Mouse (Mus musculus) testis, adult 2 months (tissue): ENCODE measurements around the gene Akap8. TPM values are rescaled to one million over a fixed set of nuclear protein-coding genes. Genes with fewer than 3 reads are reported as not detected.

ENCODE experiments used
- H3K27ac ChIP-seq: fragments of 200-500 bp; 2 replicates; pipeline ENCODE4 v1.5.1; 2012; ENCODE audit warnings: low read depth, low read length; ENCODE audit not compliant: control insufficient read depth, insufficient read depth
- H3K27me3 ChIP-seq: fragments of 200-500 bp; 2 replicates; pipeline ENCODE4 v1.6.1; 2012; ENCODE audit warnings: mild to moderate bottlenecking, low read length, moderate library complexity; ENCODE audit not compliant: control insufficient read depth, insufficient read depth
- H3K36me3 ChIP-seq: fragments of 200-500 bp; 2 replicates; pipeline ENCODE4 v1.6.1; 2012; ENCODE audit warnings: mild to moderate bottlenecking, low read length; ENCODE audit not compliant: control insufficient read depth, insufficient read depth
- H3K4me1 ChIP-seq: fragments of 200-500 bp; 2 replicates; pipeline ENCODE4 v1.6.1; 2012; ENCODE audit warnings: low read length; ENCODE audit not compliant: control insufficient read depth, insufficient read depth
- H3K4me3 ChIP-seq: fragments of 200-500 bp; 2 replicates; pipeline ENCODE4 v1.5.1; 2012; ENCODE audit warnings: low read depth, mild to moderate bottlenecking, low read length, moderate library complexity, mixed read lengths; ENCODE audit not compliant: control insufficient read depth
- CTCF ChIP-seq: fragments of 200-500 bp; IDR thresholded peaks from 2 replicates; pipeline ENCODE4 v1.5.1; 2012; ENCODE audit warnings: low read depth, mild to moderate bottlenecking, inconsistent platforms, low read length, moderate library complexity; ENCODE audit not compliant: control insufficient read depth, insufficient read depth, insufficient replicate concordance
- POLR2A ChIP-seq: fragments of 200-500 bp; IDR thresholded peaks from 2 replicates; pipeline ENCODE4 v1.6.1; 2012; ENCODE audit warnings: low read depth, mild to moderate bottlenecking, inconsistent platforms, low read length, moderate library complexity; ENCODE audit not compliant: control insufficient read depth
- polyA plus RNA-seq: library from polyadenylated mRNA; depleted of rRNA; stranded (reverse); fragments of >200 nt; gene quantifications from 2 replicates; pipeline ENCODE4 v1.2.3, GENCODE M21; 2012

Akap8 gene
- polyA plus RNA-seq, 1 experiment, result 39.3 TPM

DNA sequence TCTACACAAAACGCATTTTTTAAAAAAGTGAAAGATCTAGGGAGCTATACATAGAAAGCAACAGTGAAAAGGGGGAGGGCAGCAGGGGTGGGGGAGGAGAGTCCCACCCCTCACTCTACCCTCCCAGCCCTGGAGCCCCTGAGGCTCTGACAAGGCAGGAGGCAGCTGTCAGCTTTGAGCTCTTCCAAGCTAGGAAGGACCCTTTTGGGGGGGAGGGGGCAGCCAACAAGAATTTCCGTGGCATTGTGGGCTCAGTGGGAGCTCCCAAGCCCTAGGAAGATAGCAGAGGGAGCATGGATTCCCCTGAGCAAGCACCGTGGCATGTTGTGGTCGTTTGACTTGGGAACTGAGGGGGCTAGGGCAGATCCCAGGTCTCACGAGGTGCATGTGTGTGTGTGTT lies 33.2 kb upstream of the Akap8 start:
- Histone ChIP-seq H3K27ac (no peak overlapping the region), H3K27me3 (no peaks in the 10 kb centered on the region), H3K4me3 (no peak overlapping the region), H3K36me3 (peaks cover 6% of the 10 kb centered on the region), H3K4me1 (peaks cover 2% of the 10 kb centered on the region; the same call in 1 of the 2 replicates)
- no peak for TF ChIP-seq CTCF
- TF ChIP-seq POLR2A, result no peak

DNA sequence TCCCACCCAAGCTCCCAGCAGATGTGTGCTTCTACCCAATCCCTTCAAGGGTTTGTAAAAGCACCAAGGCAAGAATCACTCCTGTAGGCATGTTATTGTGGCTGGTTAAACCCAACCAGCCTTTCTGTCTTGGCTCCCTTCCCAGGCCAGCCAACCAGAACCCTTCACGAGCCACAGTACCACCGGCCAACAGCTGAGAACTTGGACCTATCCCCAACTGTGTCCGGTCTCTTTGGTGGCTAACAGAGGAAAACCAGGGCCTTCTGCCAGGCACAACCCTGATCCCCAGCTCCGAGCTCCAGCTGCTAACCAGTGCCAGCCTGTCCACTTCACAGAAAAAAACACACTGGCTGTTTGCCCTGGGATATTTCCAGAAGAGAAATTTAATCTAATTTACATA lies 32.7 kb upstream of the Akap8 start:
- Histone ChIP-seq H3K27ac (no peak overlapping the region), H3K36me3 (peaks cover 6% of the 10 kb centered on the region), H3K27me3 (no peaks in the 10 kb centered on the region), H3K4me1 (peaks cover 4% of the 10 kb centered on the region), H3K4me3 (no peak overlapping the region)
- TF ChIP-seq CTCF (no peak), POLR2A (no peak)

DNA sequence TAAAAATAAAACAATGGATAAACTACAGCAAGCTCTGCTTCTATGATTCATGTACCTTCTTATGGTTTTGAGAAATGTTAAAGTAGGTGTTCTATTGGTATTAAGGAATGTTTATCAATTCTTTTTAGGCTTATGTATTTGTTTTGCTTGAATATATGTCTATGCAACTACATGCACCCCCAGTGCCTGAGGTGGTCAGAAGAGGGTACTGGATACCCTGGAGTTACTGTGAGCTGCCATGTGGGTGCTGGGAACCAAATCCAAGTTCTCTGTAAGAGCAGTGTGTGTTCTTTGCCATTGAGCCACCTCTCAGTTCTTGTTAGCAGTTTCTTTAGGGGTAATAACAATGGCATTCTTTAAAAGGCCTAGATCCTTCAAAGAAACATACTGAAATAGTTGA lies 30.7 kb upstream of the Akap8 start:
- Histone ChIP-seq H3K27ac (no peak overlapping the region), H3K4me1 (peaks cover 6% of the 10 kb centered on the region), H3K36me3 (peaks cover 3% of the 10 kb centered on the region; the same call in 1 of the 2 replicates), H3K27me3 (no peaks in the 10 kb centered on the region), H3K4me3 (no peak overlapping the region)
- no peak for TF ChIP-seq POLR2A
- TF ChIP-seq CTCF, result no peak

DNA sequence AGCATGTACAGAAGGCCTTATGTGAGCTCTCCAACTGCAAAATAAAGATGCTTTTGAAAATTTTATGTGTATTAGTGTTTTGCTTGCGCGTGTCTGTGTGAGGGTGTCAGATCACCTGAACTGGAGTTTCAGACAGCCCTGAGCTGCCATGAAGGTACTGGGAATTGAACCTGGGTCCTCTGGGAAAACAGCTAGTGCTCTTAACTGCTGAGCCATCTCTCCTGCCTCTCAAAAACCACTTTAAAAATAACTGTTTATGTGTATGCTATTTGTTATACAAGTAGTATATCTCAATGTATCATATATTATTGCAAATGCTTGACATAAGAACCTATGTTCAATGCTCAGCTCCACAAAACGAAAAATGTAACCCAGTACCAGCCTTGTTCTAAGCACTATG lies 30.2 kb upstream of the Akap8 start:
- peaks cover 6% of the 10 kb centered on the region for H3K4me1 ChIP-seq
- no peaks in the 10 kb centered on the region for H3K27me3 ChIP-seq
- H3K27ac ChIP-seq, result no peak overlapping the region; the same call in 1 of the 2 replicates
- peak overlapping the region; percentile 40 for H3K4me3 ChIP-seq
- peaks cover under 1% of the 10 kb centered on the region; the same call in 1 of the 2 replicates for H3K36me3 ChIP-seq
- TF ChIP-seq CTCF (no peak), POLR2A (no peak)

DNA sequence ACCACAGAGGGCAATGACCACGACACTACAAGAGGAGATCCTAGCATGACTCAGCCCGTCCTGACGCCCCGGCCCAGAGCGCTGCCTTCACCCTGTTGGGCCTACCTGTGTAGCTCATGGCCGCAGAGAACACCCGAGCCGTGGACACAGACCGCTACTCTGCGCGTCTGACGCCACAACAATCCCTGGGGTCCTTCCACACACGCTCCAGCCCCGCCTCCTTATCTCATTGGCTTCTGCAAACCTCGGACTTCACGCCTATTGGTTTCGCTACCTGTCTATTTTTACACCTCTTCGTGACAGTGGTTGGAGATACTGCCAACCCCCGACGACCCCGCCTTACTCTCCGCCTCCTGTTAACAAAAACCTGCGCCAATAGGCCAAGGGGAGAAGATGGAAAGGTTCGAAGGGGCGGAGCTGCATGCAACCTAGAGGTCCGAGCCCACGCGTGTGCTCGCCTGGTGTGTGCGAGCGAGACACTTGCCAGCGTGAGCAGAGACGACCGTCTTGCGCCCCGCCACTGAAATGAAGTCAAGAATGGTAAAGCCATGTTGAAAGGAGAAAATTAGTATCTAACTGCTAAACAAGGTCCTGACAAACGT lies 29.4 kb upstream of the Akap8 start, which contains the start of gene Akap8l:
TSS of gene Akap8l (minus strand) at position 226 of the 602 bp plus-strand sequence.
- no peaks in the 10 kb centered on the region; the same call in 1 of the 2 replicates for H3K36me3 ChIP-seq
- no peaks in the 10 kb centered on the region for H3K27me3 ChIP-seq
- peak within 1 kb of the TSS; percentile 94 for H3K27ac ChIP-seq
- TF ChIP-seq POLR2A, result peak; percentile 99
- TF ChIP-seq CTCF, result no peak; the same call in 1 of the 2 replicates
- H3K4me3 ChIP-seq, result peak within 1 kb of the TSS; percentile 91
- H3K4me1 ChIP-seq, result peaks cover 6% of the 10 kb centered on the region

DNA sequence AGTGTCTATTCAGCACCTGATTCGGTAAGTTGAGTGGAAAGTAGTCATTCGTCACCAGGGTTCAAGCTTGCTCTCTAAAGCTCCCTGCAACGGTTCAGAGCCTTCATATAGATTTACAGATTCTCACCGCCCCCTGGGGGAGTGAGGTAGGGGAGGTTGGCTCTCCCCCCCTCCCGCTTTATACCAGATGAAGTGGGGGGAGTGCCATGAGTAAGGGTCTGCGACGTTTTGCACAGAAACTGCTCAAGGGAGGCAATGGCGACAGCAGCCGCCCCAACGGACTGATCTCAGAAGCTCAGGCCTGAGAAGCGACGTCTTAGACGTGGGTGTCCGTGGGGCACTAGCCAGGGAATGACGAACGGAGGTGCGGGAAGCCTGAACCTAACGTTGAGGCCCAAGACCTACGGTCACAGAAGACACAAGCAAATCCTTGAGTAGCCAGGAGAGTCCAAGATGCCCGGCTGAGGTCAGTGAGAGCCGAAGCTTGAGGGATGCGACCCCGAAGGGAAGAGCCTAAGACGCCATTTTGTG lies 28.9 kb upstream of the Akap8 start:
- H3K4me1 ChIP-seq, result peaks cover 6% of the 10 kb centered on the region
- H3K27me3 ChIP-seq, result no peaks in the 10 kb centered on the region
- peak overlapping the region; percentile 91 for H3K4me3 ChIP-seq
- TF ChIP-seq CTCF (no peak), POLR2A (no peak)
- no peaks in the 10 kb centered on the region; the same call in 1 of the 2 replicates for H3K36me3 ChIP-seq
- H3K27ac ChIP-seq, result peak overlapping the region; percentile 94

DNA sequence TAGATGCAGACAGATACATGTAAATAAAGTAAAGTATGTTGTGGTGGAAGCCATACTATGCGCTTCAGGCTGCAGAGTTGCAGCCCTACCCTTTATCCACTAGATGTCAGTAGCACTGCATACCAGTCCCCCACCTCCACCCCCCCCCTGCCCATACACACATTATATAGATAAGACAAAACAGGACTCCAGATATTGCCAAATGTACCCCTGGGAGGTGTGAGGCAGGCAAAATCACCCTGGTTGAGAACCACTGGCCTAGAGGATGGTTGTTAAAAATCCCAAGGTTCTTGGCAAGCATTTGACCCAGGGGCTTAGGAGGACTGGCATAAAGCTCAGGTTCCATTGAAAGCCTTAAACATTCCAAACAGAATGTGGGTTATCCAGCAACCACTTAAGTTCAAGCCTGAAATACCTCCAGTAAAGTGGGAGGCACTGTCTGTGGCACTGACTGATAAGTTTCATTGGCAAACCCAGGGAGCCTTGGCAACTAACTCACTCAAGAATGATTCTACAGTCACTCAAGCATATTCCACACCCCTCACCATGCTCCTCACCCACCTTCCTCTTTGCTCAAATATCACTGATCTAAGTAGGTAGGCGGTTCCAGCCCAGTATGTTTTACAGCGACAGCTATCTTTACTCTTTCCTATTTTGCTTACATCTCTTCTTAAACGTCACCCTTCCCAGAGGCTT lies 28.1 kb upstream of the Akap8 start:
- H3K36me3 ChIP-seq, result no peaks in the 10 kb centered on the region; the same call in 1 of the 2 replicates
- H3K4me1 ChIP-seq, result peaks cover 6% of the 10 kb centered on the region
- peak overlapping the region; percentile 74 for H3K27ac ChIP-seq
- H3K4me3 ChIP-seq, result peak overlapping the region; percentile 91
- TF ChIP-seq POLR2A (no peak), CTCF (peak; percentile 46; the same call in 1 of the 2 replicates)
- no peaks in the 10 kb centered on the region for H3K27me3 ChIP-seq
